Mouse (Mus musculus) G1E (cell line): ENCODE measurements around the gene Bard1.
A peak's percentile ranks its signal among the peaks of the same experiment; 100 is the strongest.

Source experiments
- CTCF ChIP-seq: IDR thresholded peaks from 2 replicates; pipeline ENCODE4 v1.5.1; 2012; ENCODE audit warnings: low read depth, low read length, inconsistent platforms, mixed read lengths
- TAL1 ChIP-seq: conservative IDR thresholded peaks from 2 replicates; pipeline ENCODE4 v1.6.1; 2012; ENCODE audit warnings: low read depth, low read length, inconsistent platforms, mixed read lengths

GRCm38 (mm10) chr1:71036999-71037398, 65.9 kb downstream of the Bard1 start:
- TF ChIP-seq CTCF (peak; percentile 93), TAL1 (no peak)
